Mouse (Mus musculus) MEL (cell line): ENCODE results near the gene Osbp2.

Experiments used
- CHD2 ChIP-seq: IDR thresholded peaks from 2 replicates; pipeline ENCODE4 v1.6.1; 2011; ENCODE audit warnings: low read length, improper control_type of control experiment
- CTCF ChIP-seq, 3 experiments: IDR thresholded peaks in 2 of 3; conservative IDR thresholded peaks in 1 of 3; 2 replicates each; pipeline ENCODE4 v1.5.1; 2011 to 2012; ENCODE audit warnings: low read length in 3 of 3, low read depth in 2 of 3, mild to moderate bottlenecking in 2 of 3, improper control_type of control experiment in 1 of 3, inconsistent platforms in 1 of 3, mixed read lengths in 1 of 3, moderate library complexity in 1 of 3; ENCODE audit not compliant: control insufficient read depth in 1 of 3, insufficient read depth in 1 of 3, poor library complexity in 1 of 3, severe bottlenecking in 1 of 3
- E2F4 ChIP-seq: IDR thresholded peaks from 2 replicates; pipeline ENCODE4 v1.6.1; 2011; ENCODE audit warnings: low read depth, low read length, improper control_type of control experiment, borderline replicate concordance
- ETS1 ChIP-seq: IDR thresholded peaks from 2 replicates; pipeline ENCODE4 v1.6.1; 2012; ENCODE audit warnings: low read depth, mild to moderate bottlenecking, inconsistent platforms, low read length, improper control_type of control experiment, moderate library complexity
- GATA1 ChIP-seq: IDR thresholded peaks from 2 replicates; pipeline ENCODE4 v1.6.1; 2011; ENCODE audit warnings: low read depth, low read length, improper control_type of control experiment
- POLR2A ChIP-seq, 2 experiments: IDR thresholded peaks; 2 replicates each; pipeline ENCODE4 v1.6.1; 2011 to 2012; ENCODE audit warnings: low read length in 2 of 2, mild to moderate bottlenecking in 2 of 2, control low read depth in 1 of 2, improper control_type of control experiment in 1 of 2, low read depth in 1 of 2, moderate library complexity in 1 of 2; ENCODE audit not compliant: control insufficient read depth in 1 of 2, insufficient read depth in 1 of 2, poor library complexity in 1 of 2
- POLR2AphosphoS5 ChIP-seq: IDR thresholded peaks from 2 replicates; pipeline ENCODE4 v1.6.1; 2012; ENCODE audit warnings: low read depth, borderline replicate concordance, mild to moderate bottlenecking, inconsistent platforms, low read length, moderate library complexity, mixed read lengths
- ZC3H11A ChIP-seq: IDR thresholded peaks from 2 replicates; pipeline ENCODE4 v1.6.1; 2012; ENCODE audit warnings: low read depth, mild to moderate bottlenecking, inconsistent platforms, low read length, improper control_type of control experiment
- ZMIZ1 ChIP-seq: IDR thresholded peaks from 2 replicates; pipeline ENCODE4 v1.6.1; 2012; ENCODE audit warnings: low read depth, mild to moderate bottlenecking, inconsistent platforms, low read length, improper control_type of control experiment, moderate library complexity

GRCm38 (mm10) chr11:3764352-3764751 is 99.4 kb downstream of the Osbp2 start:
- TF ChIP-seq E2F4 (no peak), CTCF (IDR thresholded peaks at IDR 0.05 in 2 of 3, conservative IDR thresholded peaks at IDR 0.05 in 1 of 3; ENCODE audit: control insufficient read depth in 1 of 3, insufficient read depth in 1 of 3, low read depth in 2 of 3, low read length in 3 of 3, poor library complexity in 1 of 3, severe bottlenecking in 1 of 3) (no peak), ZMIZ1 (no peak), GATA1 (no peak), POLR2A (IDR thresholded peaks at IDR 0.05; ENCODE audit: control insufficient read depth in 1 of 2, insufficient read depth in 1 of 2, low read depth in 1 of 2, low read length in 2 of 2, poor library complexity in 1 of 2) (no peak), ETS1 (no peak), POLR2AphosphoS5 (no peak), CHD2 (no peak), ZC3H11A (no peak)
